Mouse (Mus musculus) olfactory bulb, adult 2 months (tissue): Measurements from ENCODE around the gene Ccr9.

Experiments
- CTCF ChIP-seq: fragments of 200-500 bp; IDR thresholded peaks from 2 replicates; pipeline ENCODE4 v1.5.1; 2012; ENCODE audit warnings: low read depth, mild to moderate bottlenecking, low read length, moderate library complexity; ENCODE audit not compliant: insufficient read depth
- POLR2A ChIP-seq: fragments of 200-500 bp; IDR thresholded peaks from 2 replicates; pipeline ENCODE4 v1.6.1; 2012; ENCODE audit warnings: mild to moderate bottlenecking, low read depth, low read length, moderate library complexity; ENCODE audit not compliant: insufficient read depth

DNA sequence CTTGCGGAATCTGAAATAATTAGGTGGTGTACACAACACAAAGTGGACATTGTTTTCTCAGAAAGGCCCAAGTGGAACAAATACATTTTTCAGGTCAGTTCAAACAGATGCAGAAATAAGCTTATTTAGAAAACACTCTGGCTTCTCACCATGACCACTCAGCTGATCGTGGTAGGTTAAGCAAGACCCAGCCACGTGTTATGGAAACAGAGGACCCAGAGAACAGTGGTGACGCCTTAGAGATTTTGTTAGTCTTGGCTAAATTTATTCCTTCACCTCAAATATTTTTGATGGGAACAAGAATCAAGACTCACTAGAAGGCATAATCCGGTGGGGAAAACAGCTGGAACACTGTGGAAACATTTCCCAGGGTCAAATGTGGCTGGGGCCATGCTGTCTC is 8.0 kb downstream of the Ccr9 start:
- no peak for TF ChIP-seq CTCF
- no peak for TF ChIP-seq POLR2A
